Mouse (Mus musculus) fibroblast of lung, adult 2 months (primary cell): ENCODE results near the gene Mipep.

Source experiments
- DNase-seq: peaks from one replicate; pipeline ENCODE4 v3.0.0-alpha.2; 2011; ENCODE audit warnings: low read depth

The Mipep gene

DNA sequence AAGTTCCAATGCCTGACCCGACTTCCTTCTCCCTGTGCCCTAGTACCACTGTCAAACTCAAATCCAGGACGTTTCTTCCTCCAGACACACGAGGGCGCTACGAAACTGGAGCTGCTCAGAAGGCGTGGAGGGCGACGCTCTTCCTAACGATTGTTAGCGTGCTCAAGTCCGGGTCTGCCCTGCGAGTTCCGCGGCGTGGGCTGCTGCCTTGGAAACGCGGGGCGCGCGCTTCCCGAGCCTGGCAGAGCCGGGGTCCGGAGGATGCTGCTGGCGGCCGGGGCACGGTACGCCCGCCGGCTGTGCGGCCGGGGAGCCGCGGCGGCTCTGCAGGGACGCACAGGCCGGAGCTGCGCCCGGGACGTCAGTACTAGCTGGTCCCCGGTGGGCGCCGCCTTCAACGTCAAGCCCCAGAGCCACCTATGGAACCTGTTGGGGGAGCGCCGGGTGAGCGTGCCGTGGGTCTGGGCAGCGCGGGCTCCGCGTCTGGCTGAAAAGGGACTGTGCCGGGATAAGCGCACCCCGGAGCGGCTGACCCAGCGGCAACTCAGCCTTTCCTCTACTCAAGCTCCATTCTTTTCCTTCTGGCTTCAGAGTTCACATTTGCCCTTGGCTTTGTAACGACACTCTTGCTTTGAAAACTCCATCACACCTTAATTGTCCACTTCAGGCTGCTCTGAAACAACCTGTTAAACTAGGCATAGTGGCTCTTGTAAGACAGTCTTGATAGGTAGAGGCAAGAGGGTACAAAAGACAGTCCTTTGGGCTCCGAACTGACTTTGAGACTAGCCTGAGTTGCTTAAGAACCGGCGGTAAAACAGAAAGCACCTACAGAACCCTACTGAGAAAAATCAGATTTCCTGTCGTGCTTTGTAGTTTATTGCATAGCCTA lies at the start of gene Mipep:
Mipep (plus strand) TSS at position 147 of the 889 bp plus-strand sequence.
- peak; percentile 68 for DNase-seq

DNA sequence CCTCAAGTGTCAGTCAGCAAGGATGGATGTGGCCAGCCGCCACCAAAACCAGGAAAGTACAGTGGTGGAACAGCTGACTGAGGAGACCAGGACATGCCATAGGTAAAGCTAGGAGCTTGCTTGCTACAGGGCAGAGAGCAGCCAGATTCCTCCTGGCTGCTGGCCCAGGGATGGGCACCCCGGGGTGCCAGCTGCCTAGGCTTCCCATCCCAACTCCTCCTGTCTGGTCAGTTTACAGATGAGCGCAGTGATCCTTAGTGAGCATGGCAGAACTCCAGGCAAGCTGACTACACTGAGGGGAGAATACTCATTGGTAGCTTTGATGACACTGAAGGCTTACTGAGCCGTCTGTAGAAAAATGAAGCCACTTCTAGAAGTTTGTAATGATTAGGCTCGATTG lies 49.2 kb upstream of the Mipep start:
- DNase-seq, result no peak

DNA sequence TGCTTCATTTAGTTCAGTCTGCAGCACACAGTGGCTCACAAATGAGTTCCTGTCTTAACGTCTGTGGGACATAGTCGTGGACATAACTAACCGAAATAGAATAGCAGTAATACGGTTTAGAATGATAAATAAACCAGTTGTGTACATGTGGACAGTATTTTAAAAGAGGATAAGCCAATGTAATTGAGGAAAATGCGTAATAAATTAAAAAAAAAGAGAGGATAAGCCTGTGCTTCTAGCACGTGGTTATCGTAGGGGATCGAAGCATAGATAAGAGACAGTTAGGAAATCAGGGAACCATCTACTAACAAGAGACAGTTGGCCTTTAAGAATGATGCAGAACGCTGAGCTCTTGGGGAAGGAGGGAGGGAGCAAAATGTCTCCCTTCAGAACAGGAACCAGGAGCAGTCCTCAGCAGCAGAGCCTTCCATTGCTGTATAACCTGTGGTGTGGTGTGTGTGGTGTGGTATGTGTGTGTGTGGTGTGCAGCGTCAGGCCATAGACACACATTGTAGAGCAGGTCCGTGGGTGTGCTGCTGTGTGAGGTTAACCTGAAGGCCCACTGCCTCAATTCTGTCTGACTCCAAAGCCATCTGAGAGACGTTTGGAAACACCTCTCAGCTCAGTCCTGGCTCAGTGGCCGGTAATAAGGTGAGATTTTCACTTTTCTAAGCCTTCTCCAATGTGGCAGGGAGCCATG lies 48.4 kb upstream of the Mipep start:
- no peak for DNase-seq

DNA sequence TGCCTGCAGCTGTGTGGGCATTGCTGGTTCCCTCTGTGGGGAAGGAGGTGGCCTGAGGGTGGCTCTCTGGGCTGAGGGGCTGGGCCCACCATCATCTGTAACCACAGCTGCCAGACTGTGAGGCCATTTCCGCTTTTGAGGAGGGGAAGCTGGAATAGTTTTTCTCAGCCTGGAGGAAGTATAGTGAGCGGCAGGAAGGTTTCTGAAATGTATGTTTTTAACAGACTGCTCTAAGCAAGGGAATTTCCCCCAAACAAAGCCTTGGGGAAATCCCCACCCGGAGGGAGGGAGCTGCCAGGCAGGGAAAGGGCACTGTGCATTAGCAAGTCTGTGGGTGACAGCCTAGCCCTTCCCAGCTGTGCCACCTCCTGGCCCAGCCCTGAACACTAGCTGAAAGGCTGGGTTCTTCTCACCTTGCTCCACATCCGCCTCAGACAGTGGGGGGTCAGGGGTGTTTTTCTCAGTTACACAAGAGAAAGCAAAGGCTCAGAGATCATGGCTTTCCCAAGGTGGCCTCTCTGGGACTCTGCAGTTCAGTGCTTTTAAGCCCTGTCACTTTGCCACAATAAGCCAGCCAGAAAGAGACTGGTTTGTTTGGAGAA lies 47.7 kb upstream of the Mipep start:
- DNase-seq, result no peak

DNA sequence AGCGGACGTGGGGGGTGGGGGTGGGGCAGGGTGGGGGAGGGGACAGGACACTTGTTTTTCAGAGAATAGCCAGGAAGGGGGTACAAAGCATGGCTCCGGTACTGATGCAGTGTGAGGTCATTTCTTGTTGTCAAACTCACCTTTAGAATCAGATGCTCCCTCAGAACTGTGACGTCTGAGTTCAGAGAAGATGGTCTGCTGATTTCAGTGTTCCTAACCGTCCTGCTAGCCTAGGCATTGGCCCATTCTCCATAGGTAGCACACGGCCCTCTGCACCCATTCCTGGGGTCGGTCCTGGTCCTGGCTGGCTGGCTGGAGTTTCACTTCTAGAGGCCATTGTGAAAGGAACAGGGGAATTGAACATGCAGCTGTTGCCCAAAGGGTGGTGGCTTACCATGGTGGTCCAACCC lies 47.2 kb upstream of the Mipep start:
- DNase-seq, result no peak

DNA sequence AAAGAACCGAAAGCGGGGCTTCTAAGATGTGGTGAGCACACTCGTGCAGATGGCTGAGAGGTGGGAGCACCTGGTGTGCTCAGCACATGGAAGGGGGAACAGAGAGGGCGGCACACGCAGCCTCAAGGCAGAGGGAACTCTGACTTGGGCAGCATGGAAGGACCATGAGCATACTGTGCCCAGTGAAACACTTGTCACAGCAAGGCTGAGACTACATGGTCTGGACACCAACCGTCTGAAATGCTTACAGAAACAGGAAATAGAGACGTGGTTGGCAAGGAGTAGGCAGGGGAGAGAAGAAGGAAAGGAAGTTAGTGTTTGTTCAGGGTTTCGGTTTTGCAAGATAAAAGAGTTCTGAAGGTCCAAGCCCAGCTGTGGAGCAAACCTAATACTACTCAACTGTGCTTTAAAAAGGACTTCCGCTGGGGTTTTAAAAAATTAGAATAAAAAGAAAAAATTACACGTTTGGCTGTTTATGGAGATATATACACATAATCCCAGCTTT lies 45.9 kb upstream of the Mipep start:
- DNase-seq, result no peak

DNA sequence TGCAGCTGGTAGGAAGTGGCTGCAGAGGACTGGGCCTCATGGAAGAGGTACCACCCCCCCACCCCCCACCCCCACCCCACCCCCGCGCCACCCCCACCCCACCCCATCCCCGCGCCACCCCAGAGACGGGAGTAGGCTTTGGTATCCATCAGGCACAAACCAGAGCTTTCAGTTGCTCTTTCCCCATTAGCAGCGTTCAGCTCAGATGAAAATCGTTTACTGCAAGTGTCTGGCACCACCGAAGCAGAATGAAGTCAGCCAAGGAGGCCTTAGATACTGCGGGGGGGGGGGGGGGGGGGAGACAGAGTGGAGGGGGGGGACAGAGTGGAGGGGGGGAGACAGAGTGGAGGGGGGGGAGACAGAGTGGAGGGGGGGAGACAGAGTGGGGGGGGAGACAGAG lies 45.2 kb upstream of the Mipep start:
- DNase-seq, result no peak

DNA sequence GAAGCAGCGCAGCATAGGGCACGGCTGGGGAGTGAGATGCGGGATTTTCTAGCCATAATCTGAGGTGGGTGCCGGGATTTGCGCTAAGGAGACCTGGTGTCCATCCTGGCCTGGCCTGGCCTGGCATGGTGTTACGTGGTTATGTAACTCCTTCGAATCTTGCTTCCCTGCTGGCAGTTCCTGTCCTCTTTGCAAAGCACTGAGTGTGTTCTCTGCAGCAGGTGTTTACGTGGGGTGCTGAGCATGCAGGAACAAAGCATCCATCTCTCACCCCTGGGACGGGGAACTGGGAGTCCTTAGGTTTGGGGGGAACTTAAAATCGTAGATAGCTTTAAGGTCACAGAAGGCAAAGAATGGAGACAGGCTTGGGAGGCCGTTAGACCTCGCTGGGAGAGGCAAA lies 44.8 kb upstream of the Mipep start:
- no peak for DNase-seq

DNA sequence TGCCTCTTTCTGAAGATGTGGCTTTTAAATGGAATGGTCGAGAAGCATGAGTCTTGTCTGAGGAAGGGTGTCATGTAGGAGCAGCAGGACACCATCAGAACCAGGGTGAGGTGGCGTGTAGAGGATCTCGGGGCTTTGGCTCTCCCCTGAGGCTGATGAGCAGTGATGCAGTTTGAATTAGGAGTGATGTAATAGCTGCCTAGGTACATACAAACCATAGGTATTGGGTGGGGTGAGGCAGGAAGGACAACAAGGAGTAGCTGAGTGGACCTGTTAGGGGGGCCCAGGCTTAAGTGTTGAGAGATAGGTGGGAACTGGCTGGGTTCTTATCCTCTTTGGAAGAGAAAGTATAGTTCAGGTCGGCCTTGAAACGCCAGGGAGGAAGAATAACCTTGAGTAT lies 43.9 kb upstream of the Mipep start:
- DNase-seq, result no peak

DNA sequence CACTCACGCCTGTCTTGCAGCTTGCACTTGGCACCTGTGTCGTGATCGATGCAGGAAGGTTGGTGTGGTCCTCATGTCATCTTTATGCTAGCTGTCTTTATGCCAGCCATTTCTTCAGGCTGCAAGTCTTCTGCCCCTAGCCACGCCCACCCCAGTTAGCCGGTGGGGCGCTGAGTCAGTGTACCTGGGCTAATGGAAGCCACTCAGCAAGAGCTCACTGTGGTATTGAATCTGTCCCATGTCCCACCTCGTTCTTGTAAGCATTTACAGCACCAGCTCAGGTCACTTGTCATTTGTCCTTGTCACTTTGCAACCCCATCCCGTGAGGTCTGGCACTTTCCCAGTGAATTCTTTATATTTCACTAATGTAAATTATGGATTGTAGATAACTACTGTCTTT lies 43.3 kb upstream of the Mipep start:
- DNase-seq, result no peak

DNA sequence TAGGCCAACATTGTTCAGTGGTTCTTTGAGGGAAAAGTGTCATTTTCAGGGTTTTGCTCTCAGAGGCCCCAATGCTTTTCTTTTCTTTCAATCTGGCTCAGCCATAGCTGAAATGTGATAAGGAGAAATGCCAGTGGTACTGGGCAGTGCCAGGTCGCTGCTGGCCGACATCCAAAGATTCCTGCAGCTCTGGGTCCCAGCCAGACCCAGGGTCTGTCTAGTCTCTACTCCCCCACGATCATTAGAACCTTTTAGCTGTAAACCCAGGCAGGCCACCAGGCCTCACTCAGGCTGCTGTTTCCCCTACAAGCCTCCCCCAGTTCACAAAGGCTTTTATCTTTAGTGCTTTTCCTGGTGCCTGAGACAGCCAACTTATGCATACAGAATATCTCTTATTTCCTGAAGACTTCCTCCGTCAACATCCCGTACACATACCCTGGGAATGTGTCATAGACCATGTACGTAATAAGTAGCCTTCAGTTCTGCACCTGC lies 42.8 kb upstream of the Mipep start:
- peak; percentile 63 for DNase-seq

DNA sequence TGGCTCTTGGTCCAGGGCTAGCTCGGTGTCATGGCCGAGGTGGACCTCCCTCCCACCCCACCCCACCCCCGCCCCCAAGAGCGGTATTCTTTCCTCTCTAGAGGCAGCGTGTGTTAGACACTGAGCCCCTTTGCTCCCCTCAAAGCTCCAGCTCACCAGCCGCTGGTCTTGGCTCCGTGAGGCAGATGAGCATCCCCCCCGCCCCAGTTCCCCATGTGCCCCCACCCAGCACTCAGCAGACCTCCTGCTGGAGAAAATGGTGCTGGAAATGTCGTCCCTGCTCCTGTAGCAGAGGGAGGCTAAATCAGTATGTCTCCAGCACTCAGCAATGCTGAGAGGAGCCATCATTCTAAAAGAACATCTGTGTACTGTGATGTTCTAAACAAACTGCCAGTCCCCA lies 40.7 kb upstream of the Mipep start:
- DNase-seq, result no peak

DNA sequence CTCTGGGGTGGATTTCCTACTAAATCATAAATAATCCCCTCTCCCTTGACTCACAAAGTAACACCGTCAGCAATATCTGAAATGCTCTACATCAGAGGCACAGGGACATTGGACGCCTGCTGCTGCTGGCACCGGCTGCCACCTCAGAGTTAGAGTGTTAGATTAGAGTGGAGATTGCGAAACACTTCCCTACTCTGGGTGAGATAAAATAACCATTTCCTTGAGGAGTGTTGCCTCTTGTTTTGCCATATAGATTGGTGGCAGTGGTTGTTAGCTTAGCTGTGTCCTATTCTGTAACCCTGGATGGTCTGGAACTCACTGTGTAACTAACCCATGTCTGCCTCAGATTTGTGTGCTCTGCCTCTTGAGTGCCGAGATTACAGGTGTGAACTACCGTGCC lies 39.2 kb upstream of the Mipep start:
- DNase-seq, result no peak

DNA sequence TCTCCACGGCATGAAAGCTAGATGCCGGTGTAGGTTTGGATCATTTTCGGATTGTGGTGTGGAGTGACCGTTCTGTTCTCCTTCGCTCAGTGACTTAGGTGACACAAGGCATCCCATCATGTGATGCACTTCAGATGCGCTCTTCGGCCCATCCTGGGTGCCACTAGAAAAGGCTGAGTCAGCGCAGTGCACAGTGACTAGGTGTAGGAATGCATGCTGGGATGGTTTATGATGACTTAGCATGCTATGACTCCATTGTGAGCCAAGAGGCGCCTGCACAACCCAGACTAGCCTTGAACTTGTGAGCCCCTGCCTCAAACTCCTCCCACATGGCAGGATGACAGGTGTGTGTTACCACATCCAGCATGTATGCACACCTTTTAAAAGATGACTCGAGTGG lies 38.2 kb upstream of the Mipep start:
- DNase-seq, result no peak

DNA sequence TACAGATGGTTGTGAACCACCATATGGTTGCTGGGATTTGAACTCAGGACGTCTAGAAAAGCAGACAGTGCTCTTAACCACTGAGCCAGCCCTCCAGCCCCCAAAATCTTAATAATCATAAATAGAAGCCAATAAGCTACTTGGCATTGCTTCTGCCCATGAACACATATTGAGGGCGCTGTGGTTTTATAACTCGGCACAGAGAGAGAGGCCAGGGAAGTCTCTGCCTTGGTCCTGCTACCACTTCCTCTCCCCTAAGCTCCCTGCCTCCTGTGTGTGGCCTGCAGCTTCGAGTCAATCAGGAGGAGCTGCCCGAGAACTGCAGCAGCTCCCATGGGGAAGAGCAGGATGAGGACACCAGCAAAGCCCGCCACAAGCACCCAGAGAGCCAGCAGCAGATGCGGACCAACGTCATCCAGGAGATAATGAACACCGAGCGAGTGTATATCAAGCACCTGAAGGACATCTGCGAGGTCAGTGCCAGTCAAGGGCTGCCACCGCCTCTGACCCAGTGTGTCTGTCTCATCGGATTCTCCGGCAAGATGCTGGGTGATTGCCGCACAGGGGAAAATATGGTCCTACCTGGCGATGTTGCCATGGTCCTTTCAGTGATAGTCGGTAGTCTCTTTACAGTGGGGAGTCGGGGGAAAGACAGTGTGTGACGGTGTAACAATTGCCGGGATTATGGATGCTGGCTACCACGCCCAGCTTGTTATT lies 37.1 kb upstream of the Mipep start:
- no peak for DNase-seq

DNA sequence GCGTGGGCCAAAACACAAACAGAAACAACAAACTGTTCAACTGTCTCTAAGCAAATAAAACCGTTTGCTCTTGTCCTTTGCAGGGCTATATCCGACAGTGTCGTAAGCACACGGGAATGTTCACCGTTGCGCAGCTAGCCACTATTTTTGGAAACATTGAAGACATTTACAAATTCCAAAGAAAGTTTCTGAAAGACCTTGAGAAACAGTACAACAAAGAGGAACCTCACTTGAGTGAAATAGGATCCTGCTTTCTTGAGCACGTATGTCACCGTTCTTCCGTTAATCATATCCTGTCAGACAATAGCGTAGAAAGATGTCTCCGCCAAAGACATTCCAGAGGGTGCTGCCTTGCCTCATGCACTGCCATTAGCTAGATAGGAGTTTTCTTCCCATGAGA lies 34.5 kb upstream of the Mipep start:
- no peak for DNase-seq

DNA sequence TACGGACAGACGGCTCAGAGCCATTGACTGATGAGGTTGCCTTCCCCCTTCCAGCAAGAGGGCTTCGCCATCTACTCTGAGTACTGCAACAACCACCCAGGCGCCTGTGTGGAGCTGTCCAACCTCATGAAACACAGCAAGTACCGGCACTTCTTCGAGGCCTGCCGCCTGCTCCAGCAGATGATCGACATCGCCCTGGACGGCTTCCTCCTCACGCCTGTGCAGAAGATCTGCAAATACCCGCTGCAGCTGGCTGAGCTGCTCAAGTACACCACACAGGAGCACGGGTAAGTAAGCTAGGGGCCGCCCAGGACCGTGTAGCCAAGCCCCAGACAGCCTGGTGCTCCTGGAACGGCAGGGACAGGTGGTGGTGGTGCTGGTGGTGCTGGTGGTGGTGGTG lies 32.8 kb upstream of the Mipep start:
- DNase-seq, result no peak

DNA sequence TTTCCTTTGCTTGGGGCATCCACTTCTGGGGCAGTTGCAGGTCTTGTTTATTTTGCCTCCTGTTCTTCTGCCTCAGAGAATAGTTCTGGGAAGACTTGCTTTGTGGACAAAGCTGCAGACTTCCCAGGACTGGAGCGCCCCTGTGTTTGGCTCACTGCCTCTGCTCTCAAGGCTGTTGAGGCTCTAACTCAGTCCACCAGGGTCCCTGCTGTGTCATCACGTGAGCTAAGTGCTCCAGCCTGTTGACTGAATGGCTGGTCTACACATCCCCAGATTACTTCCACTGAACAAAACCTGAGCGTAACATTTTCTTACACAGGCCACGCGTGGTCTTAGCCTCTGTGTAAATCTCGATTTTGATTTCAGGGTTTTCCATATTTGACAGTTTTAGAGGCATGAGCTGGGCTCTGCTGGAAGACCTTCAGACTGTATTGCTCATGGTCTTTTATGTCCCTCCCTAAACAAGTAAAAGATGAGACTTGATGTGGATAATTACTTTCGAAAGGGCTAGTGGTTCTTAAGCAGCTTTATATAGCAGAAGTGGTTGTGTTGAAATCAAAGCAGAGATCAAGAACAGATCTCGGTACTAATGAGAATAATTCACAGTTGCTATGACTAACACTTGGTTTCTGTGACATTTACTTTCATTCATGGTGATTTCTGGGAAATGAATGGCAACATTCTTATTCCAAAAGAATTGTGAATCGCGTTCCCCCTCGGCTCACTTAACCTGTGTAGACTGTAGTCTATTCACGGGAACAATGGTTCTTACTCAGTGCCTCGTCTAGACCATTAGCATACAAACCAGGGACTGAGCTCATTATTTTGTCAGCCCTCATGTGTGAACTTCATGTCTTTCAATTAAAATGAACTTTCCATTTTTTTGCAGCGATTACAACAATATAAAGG lies 31.2 kb upstream of the Mipep start:
- no peak for DNase-seq

DNA sequence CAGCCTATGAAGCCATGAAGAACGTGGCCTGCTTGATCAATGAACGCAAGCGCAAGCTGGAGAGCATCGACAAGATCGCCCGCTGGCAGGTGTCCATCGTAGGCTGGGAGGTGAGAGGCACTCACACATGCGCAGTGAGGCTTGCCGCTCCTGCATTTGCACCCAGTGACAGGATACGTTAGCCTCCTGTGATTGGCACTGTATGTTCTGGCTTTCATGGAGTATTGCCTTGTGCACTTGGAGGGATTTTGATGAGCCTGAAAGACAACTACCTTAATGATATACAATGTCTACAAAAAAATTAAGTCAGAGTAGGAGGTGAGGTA lies 30.6 kb upstream of the Mipep start:
- no peak for DNase-seq

DNA sequence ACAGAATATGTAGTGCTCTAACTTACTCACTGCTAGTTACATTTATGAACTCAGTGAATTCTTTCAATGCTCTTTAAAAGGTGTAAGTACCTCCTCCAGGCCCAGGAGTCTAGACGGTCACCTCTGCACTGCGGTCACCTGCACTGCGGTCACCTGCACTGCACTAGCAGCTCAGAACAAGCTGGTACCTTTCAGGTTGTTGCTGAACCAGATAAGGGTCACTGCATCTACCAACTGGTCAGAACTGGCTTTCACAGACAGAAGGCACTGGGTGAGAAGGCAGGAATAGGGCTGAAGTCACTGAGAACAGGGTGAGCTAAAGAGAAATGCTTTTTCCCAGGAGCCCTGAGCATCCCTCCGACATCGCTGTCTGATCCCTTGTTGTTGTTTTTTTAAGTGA lies 29.7 kb upstream of the Mipep start:
- DNase-seq, result no peak

DNA sequence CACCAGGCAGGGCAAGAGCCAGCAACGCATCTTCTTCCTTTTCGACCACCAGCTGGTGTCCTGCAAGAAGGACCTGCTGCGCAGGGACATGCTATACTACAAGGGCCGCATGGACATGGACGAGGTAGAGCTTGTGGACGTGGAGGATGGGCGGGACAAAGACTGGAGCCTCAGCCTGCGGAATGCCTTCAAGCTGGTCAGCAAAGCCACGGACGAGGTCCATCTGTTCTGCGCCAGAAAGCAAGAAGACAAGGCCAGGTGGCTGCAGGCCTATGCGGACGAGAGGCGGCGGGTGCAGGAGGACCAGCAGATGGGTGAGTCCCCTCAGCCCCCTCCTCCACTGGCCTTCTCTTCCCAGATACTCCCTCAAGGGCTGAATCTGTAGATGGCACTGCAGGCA lies 28.1 kb upstream of the Mipep start:
- DNase-seq, result no peak
